8 mouse cellular contexts compared by ENCODE assay signal in the genomic region with DNA sequence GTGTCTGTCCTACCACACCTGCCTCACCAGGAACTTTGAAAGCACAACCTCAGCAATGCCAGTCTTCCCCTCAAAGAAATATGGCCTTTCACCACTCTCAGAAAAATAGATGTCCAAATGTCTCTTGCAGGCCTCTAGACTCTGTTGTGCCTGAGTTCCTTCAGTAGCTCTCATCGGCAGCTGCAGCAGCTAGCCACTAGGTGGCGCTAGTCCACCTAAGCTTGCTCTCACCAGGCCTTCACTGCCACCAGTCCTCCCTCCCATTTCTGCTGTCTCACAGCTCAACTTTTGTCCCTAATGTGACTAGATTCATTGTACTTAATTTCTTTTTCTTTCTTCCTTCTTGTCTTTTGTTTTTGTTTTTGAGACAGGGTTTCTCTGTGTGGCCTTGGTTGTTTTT. TPM values are rescaled to one million over a fixed set of nuclear protein-coding genes. Genes with fewer than 3 reads are reported as not detected.
A peak's percentile ranks its signal among the peaks of the same experiment; 100 is the strongest.
DNase-seq lines count a peak whose midpoint lies in the region; ATAC-seq and TF ChIP-seq lines count a peak whose summit lies in the region.

No protein-coding gene starts in this region.

- peak; percentile 97 for TF ChIP-seq CTCF in forebrain, postnatal 0 days (IDR thresholded peaks at IDR 0.05; ENCODE audit: low read depth)
- TF ChIP-seq CTCF in hindbrain, postnatal 0 days (IDR thresholded peaks at IDR 0.05; ENCODE audit: low read depth), result peak; percentile 98
- TF ChIP-seq CTCF in midbrain, postnatal 0 days (IDR thresholded peaks at IDR 0.05), result peak; percentile 100

- H3K4me2 ChIP-seq in midbrain, embryonic 15.5 days, result no peak overlapping the region
- no peak overlapping the region for H3K4me2 ChIP-seq in forebrain, postnatal 0 days (ENCODE audit: low read depth)
- H3K4me2 ChIP-seq in hindbrain, postnatal 0 days (ENCODE audit: low read depth, low read length), result no peak overlapping the region
- H3K4me2 ChIP-seq in midbrain, postnatal 0 days (ENCODE audit: low read depth, low read length, poor library complexity, severe bottlenecking), result no peak overlapping the region

- H3K36me3 ChIP-seq in midbrain, embryonic 10.5 days, result peaks cover 62% of the 10 kb centered on the region
- H3K36me3 ChIP-seq in midbrain, embryonic 15.5 days (replicated peaks), result peaks cover 19% of the 10 kb centered on the region
- peaks cover 38% of the 10 kb centered on the region for H3K36me3 ChIP-seq in forebrain, postnatal 0 days (ENCODE audit: insufficient read depth)
- H3K36me3 ChIP-seq in hindbrain, postnatal 0 days (ENCODE audit: insufficient read depth, low read length), result peaks cover 24% of the 10 kb centered on the region
- H3K36me3 ChIP-seq in midbrain, postnatal 0 days (ENCODE audit: insufficient read depth, low read length), result peaks cover 34% of the 10 kb centered on the region

- no peak overlapping the region for H3K27ac ChIP-seq in midbrain, embryonic 10.5 days (replicated peaks)
- no peak overlapping the region for H3K27ac ChIP-seq in midbrain, embryonic 15.5 days
- no peak overlapping the region for H3K27ac ChIP-seq in forebrain, postnatal 0 days (ENCODE audit: low read depth, low read length)
- H3K27ac ChIP-seq in hindbrain, postnatal 0 days, result no peak overlapping the region
- no peak overlapping the region for H3K27ac ChIP-seq in midbrain, postnatal 0 days (ENCODE audit: low read depth, low read length)

- no peak for ATAC-seq in midbrain, embryonic 15.5 days (replicated peaks)
- peak; percentile 43; the same call in 1 of the 2 replicates for ATAC-seq in cerebellum, adult (ENCODE audit: insufficient number of reproducible peaks, low FRiP score, low TSS enrichment)
- ATAC-seq in forebrain, postnatal 0 days, result peak; percentile 81
- peak; percentile 39; the same call in 1 of the 2 replicates for ATAC-seq in hindbrain, postnatal 0 days
- ATAC-seq in midbrain, postnatal 0 days (ENCODE audit: low FRiP score), result peak; percentile 57; the same call in 1 of the 2 replicates

- intact Hi-C loops in left cerebral cortex, postnatal 36 days (cut with DNase I), result loop anchor here (2.0 to 10.0 kb wide), 2 partner anchors 94 to 218 kb away; a partner anchor contains a TSS

- peak overlapping the region; percentile 16; the same call in 1 of the 2 replicates for H3K4me3 ChIP-seq in midbrain, embryonic 10.5 days
- no peak overlapping the region for H3K4me3 ChIP-seq in midbrain, embryonic 15.5 days
- H3K4me3 ChIP-seq in forebrain, postnatal 0 days (ENCODE audit: low read depth, low read length), result no peak overlapping the region
- no peak overlapping the region for H3K4me3 ChIP-seq in hindbrain, postnatal 0 days (ENCODE audit: low read length)
- H3K4me3 ChIP-seq in midbrain, postnatal 0 days (ENCODE audit: low read depth, low read length), result no peak overlapping the region

- H3K4me1 ChIP-seq in midbrain, embryonic 10.5 days, result peaks cover 41% of the 10 kb centered on the region
- peaks cover 32% of the 10 kb centered on the region for H3K4me1 ChIP-seq in midbrain, embryonic 15.5 days
- peaks cover 19% of the 10 kb centered on the region for H3K4me1 ChIP-seq in forebrain, postnatal 0 days (ENCODE audit: insufficient read depth)
- peaks cover 16% of the 10 kb centered on the region for H3K4me1 ChIP-seq in hindbrain, postnatal 0 days (ENCODE audit: insufficient read depth, low read length)
- H3K4me1 ChIP-seq in midbrain, postnatal 0 days (ENCODE audit: insufficient read depth, low read length), result 0 out of 2 replicates have a peak, but pooled peaks cover 5% of the 10 kb centered on the region

- 2% methylated on average over 2 of the region's 2 CpGs for WGBS in midbrain, embryonic 10.5 days
- 0% methylated on average over 2 of the region's 2 CpGs for WGBS in midbrain, embryonic 15.5 days
- 0% methylated on average over 2 of the region's 2 CpGs for WGBS in forebrain, postnatal 0 days
- WGBS in hindbrain, postnatal 0 days, result 0% methylated on average over 2 of the region's 2 CpGs
- 3% methylated on average over 2 of the region's 2 CpGs for WGBS in midbrain, postnatal 0 days

- H3K27me3 ChIP-seq in midbrain, embryonic 10.5 days (ENCODE audit: low read depth, poor library complexity, severe bottlenecking), result no peaks in the 10 kb centered on the region
- H3K27me3 ChIP-seq in midbrain, embryonic 15.5 days (replicated peaks), result no peaks in the 10 kb centered on the region
- no peaks in the 10 kb centered on the region for H3K27me3 ChIP-seq in forebrain, postnatal 0 days (ENCODE audit: insufficient read depth, low read length)
- H3K27me3 ChIP-seq in hindbrain, postnatal 0 days (ENCODE audit: insufficient read depth, low read length), result no peaks in the 10 kb centered on the region
- no peaks in the 10 kb centered on the region for H3K27me3 ChIP-seq in midbrain, postnatal 0 days (ENCODE audit: insufficient read depth, low read length)

- DNase-seq in midbrain, embryonic 10.5 days (ENCODE audit: low spot score), result peak; percentile 85
- DNase-seq in forebrain, postnatal 0 days, result peak; percentile 93
- peak; percentile 93 for DNase-seq in hindbrain, postnatal 0 days (ENCODE audit: low spot score)
- peak; percentile 76 to 78 for DNase-seq in left cerebral cortex, postnatal 36 days (ENCODE audit: low spot score in 2 of 2)
- peak; percentile 93 for DNase-seq in midbrain, postnatal 0 days (ENCODE audit: low spot score)
- peak; percentile 81 to 91 for DNase-seq in spleen, postnatal 4 days (ENCODE audit: low spot score in 2 of 2)

- no peaks in the 10 kb centered on the region for H3K9me3 ChIP-seq in midbrain, embryonic 10.5 days (replicated peaks)
- H3K9me3 ChIP-seq in midbrain, embryonic 15.5 days, result no peaks in the 10 kb centered on the region
- no peaks in the 10 kb centered on the region for H3K9me3 ChIP-seq in forebrain, postnatal 0 days (ENCODE audit: low read length)
- H3K9me3 ChIP-seq in hindbrain, postnatal 0 days (ENCODE audit: low read length), result no peaks in the 10 kb centered on the region
- H3K9me3 ChIP-seq in midbrain, postnatal 0 days (ENCODE audit: low read length), result no peaks in the 10 kb centered on the region

- no peak overlapping the region for H3K9ac ChIP-seq in midbrain, embryonic 15.5 days
- H3K9ac ChIP-seq in forebrain, postnatal 0 days, result no peak overlapping the region
- H3K9ac ChIP-seq in hindbrain, postnatal 0 days (replicated peaks; ENCODE audit: low read length), result no peak overlapping the region
- H3K9ac ChIP-seq in midbrain, postnatal 0 days (replicated peaks; ENCODE audit: low read length, poor library complexity, severe bottlenecking), result no peak overlapping the region

RNA-seq across cellular contexts. Expression of a gene that starts 3.5 kb away (rescaled TPM):
- polyA plus RNA-seq in midbrain, embryonic 10.5 days (2016; fragmentation: Nextera tagmentation; extraction: Ambion mirVana), result 133 and 142 TPM in 2 replicates
- 135 TPM in 2 replicates for polyA plus RNA-seq in midbrain, embryonic 15.5 days (2015; fragmentation: Nextera tagmentation; extraction: Ambion mirVana)
- total RNA-seq in forebrain, postnatal 0 days (2014; rRNA removed), result 80.8 and 105 TPM in 2 replicates
- 171 and 182 TPM in 2 replicates for polyA plus RNA-seq in forebrain, postnatal 0 days (2015; fragmentation: Nextera tagmentation; extraction: Ambion mirVana)
- 109 and 123 TPM in 2 replicates for total RNA-seq in hindbrain, postnatal 0 days (2014; rRNA removed)
- polyA plus RNA-seq in hindbrain, postnatal 0 days (2015; fragmentation: Nextera tagmentation; extraction: Ambion mirVana), result 129 and 131 TPM in 2 replicates
- total RNA-seq in left cerebral cortex, postnatal 36 days (2021), result 10 to 100 TPM; 48.2 to 54.8 TPM
- 92.6 and 105 TPM in 2 replicates for total RNA-seq in midbrain, postnatal 0 days (2014; rRNA removed)
- polyA plus RNA-seq in midbrain, postnatal 0 days (2015; fragmentation: Nextera tagmentation; extraction: Ambion mirVana), result 129 and 137 TPM in 2 replicates

RNA-seq across cellular contexts. Expression of a gene that starts 4.1 kb away (rescaled TPM):
- 61.2 and 70.6 TPM in 2 replicates for polyA plus RNA-seq in midbrain, embryonic 10.5 days (2016; fragmentation: Nextera tagmentation; extraction: Ambion mirVana)
- polyA plus RNA-seq in midbrain, embryonic 15.5 days (2015; fragmentation: Nextera tagmentation; extraction: Ambion mirVana), result 60.3 and 66.9 TPM in 2 replicates
- 22.1 and 22.5 TPM in 2 replicates for total RNA-seq in forebrain, postnatal 0 days (2014; rRNA removed)
- 35.3 and 37.2 TPM in 2 replicates for polyA plus RNA-seq in forebrain, postnatal 0 days (2015; fragmentation: Nextera tagmentation; extraction: Ambion mirVana)
- total RNA-seq in hindbrain, postnatal 0 days (2014; rRNA removed), result 21.4 TPM in 2 replicates
- polyA plus RNA-seq in hindbrain, postnatal 0 days (2015; fragmentation: Nextera tagmentation; extraction: Ambion mirVana), result 38.6 and 38.9 TPM in 2 replicates
- total RNA-seq in left cerebral cortex, postnatal 36 days (2021), result 10 to 100 TPM; 26.0 to 28.9 TPM
- total RNA-seq in midbrain, postnatal 0 days (2014; rRNA removed), result 27.4 and 34.1 TPM in 2 replicates
- 37.0 and 39.9 TPM in 2 replicates for polyA plus RNA-seq in midbrain, postnatal 0 days (2015; fragmentation: Nextera tagmentation; extraction: Ambion mirVana)

RNA-seq across cellular contexts. Expression of a gene that starts 5.4 kb away (rescaled TPM):
- polyA plus RNA-seq in midbrain, embryonic 10.5 days (2016; fragmentation: Nextera tagmentation; extraction: Ambion mirVana), result 70.8 and 71.8 TPM in 2 replicates
- 111 and 112 TPM in 2 replicates for polyA plus RNA-seq in midbrain, embryonic 15.5 days (2015; fragmentation: Nextera tagmentation; extraction: Ambion mirVana)
- 63.1 and 74.3 TPM in 2 replicates for total RNA-seq in forebrain, postnatal 0 days (2014; rRNA removed)
- polyA plus RNA-seq in forebrain, postnatal 0 days (2015; fragmentation: Nextera tagmentation; extraction: Ambion mirVana), result 104 and 118 TPM in 2 replicates
- total RNA-seq in hindbrain, postnatal 0 days (2014; rRNA removed), result 77.5 and 103 TPM in 2 replicates
- polyA plus RNA-seq in hindbrain, postnatal 0 days (2015; fragmentation: Nextera tagmentation; extraction: Ambion mirVana), result 118 and 123 TPM in 2 replicates
- 10 to 100 TPM; 64.4 to 68.5 TPM for total RNA-seq in left cerebral cortex, postnatal 36 days (2021)
- 66.3 and 77.1 TPM in 2 replicates for total RNA-seq in midbrain, postnatal 0 days (2014; rRNA removed)
- polyA plus RNA-seq in midbrain, postnatal 0 days (2015; fragmentation: Nextera tagmentation; extraction: Ambion mirVana), result 128 and 129 TPM in 2 replicates

RNA-seq across cellular contexts. Expression of a gene that starts 6.1 kb away (rescaled TPM):
- polyA plus RNA-seq in midbrain, embryonic 10.5 days (2016; fragmentation: Nextera tagmentation; extraction: Ambion mirVana), result 23.5 and 23.7 TPM in 2 replicates
- polyA plus RNA-seq in midbrain, embryonic 15.5 days (2015; fragmentation: Nextera tagmentation; extraction: Ambion mirVana), result 19.8 and 20.0 TPM in 2 replicates
- total RNA-seq in forebrain, postnatal 0 days (2014; rRNA removed), result 24.9 and 28.8 TPM in 2 replicates
- polyA plus RNA-seq in forebrain, postnatal 0 days (2015; fragmentation: Nextera tagmentation; extraction: Ambion mirVana), result 14.8 and 18.0 TPM in 2 replicates
- 32.9 and 34.3 TPM in 2 replicates for total RNA-seq in hindbrain, postnatal 0 days (2014; rRNA removed)
- 22.5 TPM in 2 replicates for polyA plus RNA-seq in hindbrain, postnatal 0 days (2015; fragmentation: Nextera tagmentation; extraction: Ambion mirVana)
- 10 to 100 TPM; 36.6 to 38.2 TPM for total RNA-seq in left cerebral cortex, postnatal 36 days (2021)
- total RNA-seq in midbrain, postnatal 0 days (2014; rRNA removed), result 29.7 and 33.7 TPM in 2 replicates
- polyA plus RNA-seq in midbrain, postnatal 0 days (2015; fragmentation: Nextera tagmentation; extraction: Ambion mirVana), result 18.7 and 19.7 TPM in 2 replicates

RNA-seq across cellular contexts. Expression of a gene that starts 9.2 kb away (rescaled TPM):
- polyA plus RNA-seq in midbrain, embryonic 10.5 days (2016; fragmentation: Nextera tagmentation; extraction: Ambion mirVana), result 0.91 and 1.1 TPM in 2 replicates
- polyA plus RNA-seq in midbrain, embryonic 15.5 days (2015; fragmentation: Nextera tagmentation; extraction: Ambion mirVana), result 0.89 and 2.0 TPM in 2 replicates
- total RNA-seq in forebrain, postnatal 0 days (2014; rRNA removed), result not detected in 2 replicates
- 0.74 and 3.0 TPM in 2 replicates for polyA plus RNA-seq in forebrain, postnatal 0 days (2015; fragmentation: Nextera tagmentation; extraction: Ambion mirVana)
- total RNA-seq in hindbrain, postnatal 0 days (2014; rRNA removed), result not detected in 2 replicates
- polyA plus RNA-seq in hindbrain, postnatal 0 days (2015; fragmentation: Nextera tagmentation; extraction: Ambion mirVana), result 0.71 and 0.76 TPM in 2 replicates
- total RNA-seq in left cerebral cortex, postnatal 36 days (2021), result not detected
- not detected in 2 replicates for total RNA-seq in midbrain, postnatal 0 days (2014; rRNA removed)
- 2.2 TPM in 1 of 2 replicates, not detected in the other for polyA plus RNA-seq in midbrain, postnatal 0 days (2015; fragmentation: Nextera tagmentation; extraction: Ambion mirVana)
